Mouse (Mus musculus) cerebellum, adult 2 months (tissue): Measurements from ENCODE around the gene Aox3. TPM values are rescaled to one million over a fixed set of nuclear protein-coding genes. Genes with fewer than 3 reads are reported as not detected.

ENCODE experiments used
- DNase-seq, 2 experiments: peaks; one replicate each; pipeline ENCODE4 v3.0.0; 2021
- H3K27ac ChIP-seq: fragments of 200-500 bp; 2 replicates; pipeline ENCODE4 v1.5.1; 2012; ENCODE audit warnings: low read length, control low read depth, inconsistent platforms; ENCODE audit not compliant: insufficient read depth
- H3K27me3 ChIP-seq: fragments of 200-500 bp; 2 replicates; pipeline ENCODE4 v1.6.1; 2012; ENCODE audit warnings: inconsistent platforms, mild to moderate bottlenecking, low read length, moderate library complexity; ENCODE audit not compliant: control insufficient read depth, insufficient read depth
- H3K4me1 ChIP-seq: fragments of 200-500 bp; 2 replicates; pipeline ENCODE4 v1.6.1; 2011; ENCODE audit warnings: low read length; ENCODE audit not compliant: control insufficient read depth, insufficient read depth
- H3K4me3 ChIP-seq: fragments of 200-500 bp; replicated peaks from 2 replicates; pipeline ENCODE3; 2011; ENCODE audit warnings: mild to moderate bottlenecking, low read depth, low read length, control low read depth; ENCODE audit not compliant: insufficient read depth
- CTCF ChIP-seq: fragments of 200-500 bp; IDR thresholded peaks from 2 replicates; pipeline ENCODE4 v1.5.1; 2011; ENCODE audit warnings: low read depth, mild to moderate bottlenecking, control low read depth, low read length, moderate library complexity, borderline replicate concordance; ENCODE audit not compliant: insufficient read depth
- POLR2A ChIP-seq: fragments of 200-500 bp; IDR thresholded peaks from 2 replicates; pipeline ENCODE4 v1.6.1; 2011; ENCODE audit warnings: low read length, control low read depth, borderline replicate concordance; ENCODE audit not compliant: insufficient read depth
- WGBS: fragments of 180-500 bp; shearing (Covaris S2); methylation state at CpG from one replicate; pipeline ENCODE4 v1.1.7; 2018; 5-methylcytosine and 5-hydroxymethylcytosine counted together
- polyA plus RNA-seq: library from polyadenylated mRNA; depleted of rRNA; stranded (reverse); fragments of >200 nt; gene quantifications from 2 replicates; pipeline ENCODE4 v1.2.3, GENCODE M21; 2012

The Aox3 gene
- polyA plus RNA-seq, 1 experiment, result 0.33 TPM

GRCm38 (mm10) chr1:58107066-58107465 lies 5.9 kb upstream of the Aox3 start:
- TF ChIP-seq CTCF, result no peak
- no peak for TF ChIP-seq POLR2A
- H3K27ac ChIP-seq, result no peak overlapping the region
- no peak for DNase-seq
- no peak overlapping the region for H3K4me3 ChIP-seq
- H3K4me1 ChIP-seq, result no peaks in the 10 kb centered on the region
- H3K27me3 ChIP-seq, result no peaks in the 10 kb centered on the region
- 65% methylated on average over 2 of the region's 2 CpGs for WGBS

GRCm38 (mm10) chr1:58110241-58110640 lies 2.7 kb upstream of the Aox3 start:
- H3K4me3 ChIP-seq, result no peak overlapping the region
- no peaks in the 10 kb centered on the region for H3K27me3 ChIP-seq
- TF ChIP-seq POLR2A (no peak), CTCF (no peak)
- no peaks in the 10 kb centered on the region for H3K4me1 ChIP-seq
- 91% methylated on average over 5 of the region's 5 CpGs for WGBS
- no peak overlapping the region for H3K27ac ChIP-seq
- no peak for DNase-seq

GRCm38 (mm10) chr1:58111315-58111714 lies 1.6 kb upstream of the Aox3 start:
- WGBS, result 83% methylated on average over 4 of the region's 4 CpGs
- DNase-seq, result no peak
- Histone ChIP-seq H3K4me3 (no peak overlapping the region), H3K27ac (no peak overlapping the region), H3K4me1 (no peaks in the 10 kb centered on the region), H3K27me3 (no peaks in the 10 kb centered on the region)
- TF ChIP-seq POLR2A (no peak), CTCF (no peak)

- DNase-seq, result no peak
- Histone ChIP-seq H3K4me3 (no peak overlapping the region), H3K4me1 (no peaks in the 10 kb centered on the region), H3K27ac (no peak overlapping the region), H3K27me3 (no peaks in the 10 kb centered on the region)
- TF ChIP-seq CTCF, result no peak
- no peak for TF ChIP-seq POLR2A
These were observed 511 bp downstream of the Aox3 start for GRCm38 (mm10) chr1:58113441-58113840.

GRCm38 (mm10) chr1:58114021-58114560 lies 1.2 kb downstream of the Aox3 start:
- Histone ChIP-seq H3K4me3 (no peak overlapping the region), H3K4me1 (no peaks in the 10 kb centered on the region), H3K27me3 (no peaks in the 10 kb centered on the region), H3K27ac (no peak overlapping the region)
- TF ChIP-seq CTCF (no peak), POLR2A (no peak)
- DNase-seq, result no peak
- 72% methylated on average over 6 of the region's 6 CpGs for WGBS

GRCm38 (mm10) chr1:58114666-58115375 lies 1.9 kb downstream of the Aox3 start:
- no peaks in the 10 kb centered on the region for H3K27me3 ChIP-seq
- no peak for DNase-seq
- TF ChIP-seq POLR2A, result no peak
- no peak for TF ChIP-seq CTCF
- H3K4me3 ChIP-seq, result no peak overlapping the region
- H3K4me1 ChIP-seq, result no peaks in the 10 kb centered on the region
- 84% methylated on average over 12 of the region's 12 CpGs for WGBS
- H3K27ac ChIP-seq, result no peak overlapping the region

GRCm38 (mm10) chr1:58118231-58118630 lies 5.3 kb downstream of the Aox3 start:
- no peaks in the 10 kb centered on the region for H3K4me1 ChIP-seq
- no peak overlapping the region for H3K27ac ChIP-seq
- 89% methylated on average over 3 of the region's 3 CpGs for WGBS
- H3K27me3 ChIP-seq, result no peaks in the 10 kb centered on the region
- DNase-seq, result no peak
- TF ChIP-seq CTCF (no peak), POLR2A (no peak)
- no peak overlapping the region for H3K4me3 ChIP-seq

GRCm38 (mm10) chr1:58124901-58125300 lies 12.0 kb downstream of the Aox3 start:
- H3K4me1 ChIP-seq, result no peaks in the 10 kb centered on the region
- H3K4me3 ChIP-seq, result no peak overlapping the region
- TF ChIP-seq POLR2A (no peak), CTCF (no peak)
- WGBS, result 78% methylated on average over 8 of the region's 8 CpGs
- no peaks in the 10 kb centered on the region for H3K27me3 ChIP-seq
- H3K27ac ChIP-seq, result no peak overlapping the region
- no peak for DNase-seq
